Mouse (Mus musculus): ENCODE measurements around the gene Gm28363.
"Not testable (repeated sequence)": the region's sequence is repeated elsewhere in the genome, so short reads cannot be mapped to it uniquely, and the experiment has no call there.

The Gm28363 gene

DNA sequence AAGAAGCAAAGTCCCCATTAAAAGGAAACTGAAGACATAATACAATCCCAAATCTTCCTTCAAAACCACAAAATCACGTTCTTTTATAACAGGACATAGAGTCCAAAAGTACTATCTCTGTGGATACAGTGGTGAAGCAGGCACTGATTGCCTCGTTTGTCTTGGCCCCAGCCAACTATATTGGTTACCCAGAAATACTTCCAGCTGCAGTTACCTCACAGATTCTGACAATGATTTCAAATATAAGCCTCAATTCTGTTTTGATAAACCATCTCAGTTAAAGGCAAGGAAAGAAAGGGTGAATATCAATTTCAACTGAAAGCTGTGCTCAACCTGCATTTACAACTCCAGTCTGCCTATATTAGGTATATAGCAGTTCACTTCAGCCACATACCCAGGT lies at the start of gene Gm28363:
Gene Gm28363, plus strand, starts transcription at position 301 of the 400 bp plus-strand sequence.
- in situ Hi-C loops (cut with MboI, MseI): not testable (repeated sequence)

- in situ Hi-C loops (cut with MboI, MseI): not testable (repeated sequence)
Measured at GRCm38 (mm10) chr1:117650236-117650635, 46.7 kb upstream of the Gm28363 start.

Measured in T-helper 17 cell (primary cell).